Mouse (Mus musculus): ENCODE results near the gene Mdm2. TPM values are rescaled to one million over a fixed set of nuclear protein-coding genes. Genes with fewer than 3 reads are reported as not detected.

The Mdm2 gene
- polyA plus RNA-seq, 1 experiment = 70.6 TPM

- TF ChIP-seq POLR2A (IDR thresholded peaks at IDR 0.05; ENCODE audit: borderline replicate concordance, extremely low read depth, insufficient read depth, insufficient read length, poor library complexity, severe bottlenecking) (no peak), CTCF (IDR thresholded peaks at IDR 0.05; ENCODE audit: borderline replicate concordance, extremely low read depth, insufficient read depth, insufficient read length) (no peak)
- DNase-seq (ENCODE audit: low read depth) = no peak
Observed at GRCm38 (mm10) chr10:117667663-117668507, 42.7 kb downstream of the Mdm2 start.

GRCm38 (mm10) chr10:117666947-117667630 lies 43.5 kb downstream of the Mdm2 start:
- no peak for DNase-seq (ENCODE audit: low read depth)
- TF ChIP-seq POLR2A (IDR thresholded peaks at IDR 0.05; ENCODE audit: borderline replicate concordance, extremely low read depth, insufficient read depth, insufficient read length, poor library complexity, severe bottlenecking) = no peak
- no peak for TF ChIP-seq CTCF (IDR thresholded peaks at IDR 0.05; ENCODE audit: borderline replicate concordance, extremely low read depth, insufficient read depth, insufficient read length)

GRCm38 (mm10) chr10:117666361-117666760 lies 44.2 kb downstream of the Mdm2 start:
- no peak for TF ChIP-seq POLR2A (IDR thresholded peaks at IDR 0.05; ENCODE audit: borderline replicate concordance, extremely low read depth, insufficient read depth, insufficient read length, poor library complexity, severe bottlenecking)
- TF ChIP-seq CTCF (IDR thresholded peaks at IDR 0.05; ENCODE audit: borderline replicate concordance, extremely low read depth, insufficient read depth, insufficient read length) = no peak
- DNase-seq (ENCODE audit: low read depth) = no peak

GRCm38 (mm10) chr10:117665376-117666275 lies 44.9 kb downstream of the Mdm2 start:
- DNase-seq (ENCODE audit: low read depth) = no peak
- no peak for TF ChIP-seq CTCF (IDR thresholded peaks at IDR 0.05; ENCODE audit: borderline replicate concordance, extremely low read depth, insufficient read depth, insufficient read length)

GRCm38 (mm10) chr10:117664926-117665209 lies 45.7 kb downstream of the Mdm2 start:
- no peak for DNase-seq (ENCODE audit: low read depth)
- TF ChIP-seq CTCF (IDR thresholded peaks at IDR 0.05; ENCODE audit: borderline replicate concordance, extremely low read depth, insufficient read depth, insufficient read length) (no peak), POLR2A (IDR thresholded peaks at IDR 0.05; ENCODE audit: borderline replicate concordance, extremely low read depth, insufficient read depth, insufficient read length, poor library complexity, severe bottlenecking) (no peak)

GRCm38 (mm10) chr10:117664208-117664925 lies 46.2 kb downstream of the Mdm2 start:
- DNase-seq (ENCODE audit: low read depth) = no peak
- TF ChIP-seq POLR2A (IDR thresholded peaks at IDR 0.05; ENCODE audit: borderline replicate concordance, extremely low read depth, insufficient read depth, insufficient read length, poor library complexity, severe bottlenecking) (no peak), CTCF (IDR thresholded peaks at IDR 0.05; ENCODE audit: borderline replicate concordance, extremely low read depth, insufficient read depth, insufficient read length) (no peak)

GRCm38 (mm10) chr10:117663865-117664200 lies 46.7 kb downstream of the Mdm2 start:
- no peak for DNase-seq (ENCODE audit: low read depth)
- TF ChIP-seq POLR2A (IDR thresholded peaks at IDR 0.05; ENCODE audit: borderline replicate concordance, extremely low read depth, insufficient read depth, insufficient read length, poor library complexity, severe bottlenecking) (no peak), CTCF (IDR thresholded peaks at IDR 0.05; ENCODE audit: borderline replicate concordance, extremely low read depth, insufficient read depth, insufficient read length) (no peak)

GRCm38 (mm10) chr10:117663056-117663864 lies 47.3 kb downstream of the Mdm2 start:
- TF ChIP-seq CTCF (IDR thresholded peaks at IDR 0.05; ENCODE audit: borderline replicate concordance, extremely low read depth, insufficient read depth, insufficient read length) (no peak), POLR2A (IDR thresholded peaks at IDR 0.05; ENCODE audit: borderline replicate concordance, extremely low read depth, insufficient read depth, insufficient read length, poor library complexity, severe bottlenecking) (no peak)

GRCm38 (mm10) chr10:117662316-117663055 lies 48.1 kb downstream of the Mdm2 start:
- TF ChIP-seq POLR2A (IDR thresholded peaks at IDR 0.05; ENCODE audit: borderline replicate concordance, extremely low read depth, insufficient read depth, insufficient read length, poor library complexity, severe bottlenecking) (no peak), CTCF (IDR thresholded peaks at IDR 0.05; ENCODE audit: borderline replicate concordance, extremely low read depth, insufficient read depth, insufficient read length) (no peak)
- no peak for DNase-seq (ENCODE audit: low read depth)

More at GRCm38 (mm10) chr10:117663056-117663864, 47.3 kb downstream of the Mdm2 start:
- DNase-seq (ENCODE audit: low read depth) = no peak
